Mouse (Mus musculus): ENCODE data around the gene Bpifa6. TPM values are rescaled to one million over a fixed set of nuclear protein-coding genes. Genes with fewer than 3 reads are reported as not detected.
A peak's percentile ranks its signal among the peaks of the same experiment; 100 is the strongest.

Gene Bpifa6
- not detected in 2 replicates for polyA plus RNA-seq (2015; fragmentation: Nextera tagmentation; extraction: Ambion mirVana)

DNA sequence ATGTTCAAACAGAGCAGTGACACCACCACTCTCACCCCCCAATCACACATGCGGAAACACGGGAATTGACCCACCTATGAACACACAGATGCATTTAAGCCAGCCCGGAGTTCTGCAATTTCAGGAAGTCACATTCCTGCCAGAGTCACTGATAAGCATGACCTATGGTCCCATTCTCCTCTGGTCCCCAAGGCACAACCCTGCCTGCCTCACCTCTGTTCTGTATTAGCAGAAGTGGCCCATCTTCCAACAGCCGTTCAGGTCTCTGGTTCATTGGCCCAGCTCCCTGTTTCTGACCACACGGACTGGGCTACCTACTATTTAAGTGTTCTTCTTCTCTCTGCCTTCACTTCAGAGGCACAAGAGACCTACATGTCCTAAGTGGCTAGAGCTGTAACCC, at the start of gene Bpifa6:
Gene Bpifa6, plus strand, starts transcription at position 364 of the 400 bp plus-strand sequence.
- 92% methylated on average over 5 of the region's 5 CpGs for whole genome bisulfite sequencing
- Histone ChIP-seq H3K27ac (ENCODE audit: low read length) (no peak within 1 kb of the TSS), H3K36me3 (ENCODE audit: control insufficient read depth, insufficient read depth, low read length) (no peaks in the 10 kb centered on the region), H3K9ac (ENCODE audit: low read depth, low read length) (no peak within 1 kb of the TSS), H3K4me1 (ENCODE audit: control insufficient read depth, insufficient read depth, low read length) (no peaks in the 10 kb centered on the region), H3K4me2 (ENCODE audit: low read length) (no peak within 1 kb of the TSS), H3K4me3 (ENCODE audit: low read depth, low read length) (no peak within 1 kb of the TSS), H3K9me3 (replicated peaks; ENCODE audit: control insufficient read depth, low read length, poor library complexity, severe bottlenecking) (no peaks in the 10 kb centered on the region), H3K27me3 (ENCODE audit: control insufficient read depth, insufficient read depth, low read depth, low read length) (no peaks in the 10 kb centered on the region)
- ATAC-seq: no peak

GRCm38 (mm10) chr2:153929871-153930413, 44.8 kb upstream of the Bpifa6 start:
- Histone ChIP-seq H3K4me3 (ENCODE audit: low read depth, low read length) (no peak overlapping the region), H3K9ac (ENCODE audit: low read depth, low read length) (no peak overlapping the region), H3K27me3 (ENCODE audit: control insufficient read depth, insufficient read depth, low read depth, low read length) (no peaks in the 10 kb centered on the region), H3K4me2 (ENCODE audit: low read length) (no peak overlapping the region), H3K4me1 (ENCODE audit: control insufficient read depth, insufficient read depth, low read length) (no peaks in the 10 kb centered on the region; the same call in 1 of the 2 replicates), H3K36me3 (ENCODE audit: control insufficient read depth, insufficient read depth, low read length) (no peaks in the 10 kb centered on the region), H3K27ac (ENCODE audit: low read length) (no peak overlapping the region), H3K9me3 (replicated peaks; ENCODE audit: control insufficient read depth, low read length, poor library complexity, severe bottlenecking) (no peaks in the 10 kb centered on the region)
- no peak for ATAC-seq
- 48% methylated on average over 3 of the region's 3 CpGs for WGBS

GRCm38 (mm10) chr2:153931125-153931524, 43.6 kb upstream of the Bpifa6 start:
- 42% methylated on average over 6 of the region's 6 CpGs for WGBS
- no peaks in the 10 kb centered on the region for H3K27me3 ChIP-seq (ENCODE audit: control insufficient read depth, insufficient read depth, low read depth, low read length)
- H3K9ac ChIP-seq (ENCODE audit: low read depth, low read length): no peak overlapping the region
- H3K4me2 ChIP-seq (ENCODE audit: low read length): no peak overlapping the region
- no peak overlapping the region for H3K27ac ChIP-seq (ENCODE audit: low read length)
- peak; percentile 82 for ATAC-seq
- H3K4me1 ChIP-seq (ENCODE audit: control insufficient read depth, insufficient read depth, low read length): no peaks in the 10 kb centered on the region; the same call in 1 of the 2 replicates
- no peak overlapping the region for H3K4me3 ChIP-seq (ENCODE audit: low read depth, low read length)
- H3K9me3 ChIP-seq (replicated peaks; ENCODE audit: control insufficient read depth, low read length, poor library complexity, severe bottlenecking): no peaks in the 10 kb centered on the region
- no peaks in the 10 kb centered on the region for H3K36me3 ChIP-seq (ENCODE audit: control insufficient read depth, insufficient read depth, low read length)

GRCm38 (mm10) chr2:153933311-153933710, 41.4 kb upstream of the Bpifa6 start:
- WGBS: 60% methylated on average over 6 of the region's 6 CpGs
- no peaks in the 10 kb centered on the region for H3K9me3 ChIP-seq (replicated peaks; ENCODE audit: control insufficient read depth, low read length, poor library complexity, severe bottlenecking)
- no peak overlapping the region for H3K4me3 ChIP-seq (ENCODE audit: low read depth, low read length)
- no peak overlapping the region for H3K4me2 ChIP-seq (ENCODE audit: low read length)
- no peak overlapping the region for H3K27ac ChIP-seq (ENCODE audit: low read length)
- no peaks in the 10 kb centered on the region for H3K27me3 ChIP-seq (ENCODE audit: control insufficient read depth, insufficient read depth, low read depth, low read length)
- no peaks in the 10 kb centered on the region for H3K36me3 ChIP-seq (ENCODE audit: control insufficient read depth, insufficient read depth, low read length)
- no peak overlapping the region for H3K9ac ChIP-seq (ENCODE audit: low read depth, low read length)
- no peak for ATAC-seq
- no peaks in the 10 kb centered on the region; the same call in 1 of the 2 replicates for H3K4me1 ChIP-seq (ENCODE audit: control insufficient read depth, insufficient read depth, low read length)

GRCm38 (mm10) chr2:153935348-153935747, 39.4 kb upstream of the Bpifa6 start:
- H3K36me3 ChIP-seq (ENCODE audit: control insufficient read depth, insufficient read depth, low read length): no peaks in the 10 kb centered on the region
- H3K4me3 ChIP-seq (ENCODE audit: low read depth, low read length): no peak overlapping the region
- no peaks in the 10 kb centered on the region for H3K27me3 ChIP-seq (ENCODE audit: control insufficient read depth, insufficient read depth, low read depth, low read length)
- no peak for ATAC-seq
- no peaks in the 10 kb centered on the region for H3K9me3 ChIP-seq (replicated peaks; ENCODE audit: control insufficient read depth, low read length, poor library complexity, severe bottlenecking)
- H3K27ac ChIP-seq (ENCODE audit: low read length): no peak overlapping the region
- WGBS: 90% methylated on average over 6 of the region's 6 CpGs
- H3K4me1 ChIP-seq (ENCODE audit: control insufficient read depth, insufficient read depth, low read length): no peaks in the 10 kb centered on the region; the same call in 1 of the 2 replicates
- H3K9ac ChIP-seq (ENCODE audit: low read depth, low read length): no peak overlapping the region
- no peak overlapping the region for H3K4me2 ChIP-seq (ENCODE audit: low read length)

DNA sequence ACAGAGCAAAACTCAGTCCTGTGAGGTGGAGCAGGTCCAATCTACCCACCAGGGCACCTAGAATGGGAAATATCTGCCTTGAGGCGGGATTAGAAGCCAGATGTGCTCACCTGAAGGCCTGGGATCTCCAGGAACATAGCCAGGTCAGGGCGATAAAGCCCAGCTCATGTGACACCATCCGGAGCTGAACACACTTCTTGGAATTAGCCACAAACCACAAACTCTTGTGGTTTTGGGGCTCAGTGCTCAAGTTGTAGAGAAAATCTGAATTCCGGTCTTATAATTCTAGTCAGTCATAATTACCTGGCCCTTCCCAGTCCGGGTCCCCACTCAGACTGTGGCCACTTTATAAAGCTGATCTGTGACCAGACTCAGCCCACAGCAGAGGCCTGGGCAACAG, 36.9 kb upstream of the Bpifa6 start, which contains the start of gene Bpifb4:
Gene Bpifb4, plus strand, starts transcription at position 370 of the 400 bp plus-strand sequence.
- no peak within 1 kb of the TSS for H3K4me3 ChIP-seq (ENCODE audit: low read depth, low read length)
- no peaks in the 10 kb centered on the region for H3K4me1 ChIP-seq (ENCODE audit: control insufficient read depth, insufficient read depth, low read length)
- H3K27ac ChIP-seq (ENCODE audit: low read length): no peak within 1 kb of the TSS
- no peak within 1 kb of the TSS for H3K9ac ChIP-seq (ENCODE audit: low read depth, low read length)
- no peak within 1 kb of the TSS for H3K4me2 ChIP-seq (ENCODE audit: low read length)
- no peaks in the 10 kb centered on the region for H3K36me3 ChIP-seq (ENCODE audit: control insufficient read depth, insufficient read depth, low read length)
- no peaks in the 10 kb centered on the region for H3K27me3 ChIP-seq (ENCODE audit: control insufficient read depth, insufficient read depth, low read depth, low read length)
- WGBS: 89% methylated on average over 5 of the region's 5 CpGs
- no peak for ATAC-seq
- no peaks in the 10 kb centered on the region for H3K9me3 ChIP-seq (replicated peaks; ENCODE audit: control insufficient read depth, low read length, poor library complexity, severe bottlenecking)

DNA sequence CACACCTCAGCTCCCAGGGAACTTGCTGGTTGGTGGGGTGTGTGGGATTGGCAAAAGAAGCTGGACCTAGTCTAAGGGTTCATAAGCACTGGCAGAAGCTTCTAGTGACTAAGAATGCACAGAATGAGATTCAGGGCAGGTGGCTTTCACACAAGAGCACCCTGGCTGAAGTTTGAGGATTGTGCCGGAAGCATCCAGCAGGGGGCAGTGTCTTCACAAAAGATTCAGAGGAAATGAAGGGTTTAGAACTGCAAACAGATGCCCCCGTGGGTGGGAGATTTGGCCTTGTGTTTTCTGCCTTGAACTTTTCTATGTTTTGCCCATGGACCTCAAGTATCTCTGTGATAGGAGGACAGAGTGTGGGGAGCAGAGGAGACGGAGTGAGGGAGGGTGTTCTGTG, 31.2 kb upstream of the Bpifa6 start:
- WGBS: 38% methylated on average over 3 of the region's 3 CpGs
- Histone ChIP-seq H3K4me1 (ENCODE audit: control insufficient read depth, insufficient read depth, low read length) (no peaks in the 10 kb centered on the region), H3K9ac (ENCODE audit: low read depth, low read length) (no peak overlapping the region), H3K4me3 (ENCODE audit: low read depth, low read length) (no peak overlapping the region), H3K36me3 (ENCODE audit: control insufficient read depth, insufficient read depth, low read length) (no peaks in the 10 kb centered on the region), H3K9me3 (replicated peaks; ENCODE audit: control insufficient read depth, low read length, poor library complexity, severe bottlenecking) (no peaks in the 10 kb centered on the region), H3K27me3 (ENCODE audit: control insufficient read depth, insufficient read depth, low read depth, low read length) (no peaks in the 10 kb centered on the region), H3K27ac (ENCODE audit: low read length) (no peak overlapping the region), H3K4me2 (ENCODE audit: low read length) (no peak overlapping the region)
- no peak for ATAC-seq

GRCm38 (mm10) chr2:153944567-153944966, 30.2 kb upstream of the Bpifa6 start:
- Histone ChIP-seq H3K4me1 (ENCODE audit: control insufficient read depth, insufficient read depth, low read length) (no peaks in the 10 kb centered on the region), H3K9ac (ENCODE audit: low read depth, low read length) (no peak overlapping the region), H3K4me3 (ENCODE audit: low read depth, low read length) (no peak overlapping the region), H3K36me3 (ENCODE audit: control insufficient read depth, insufficient read depth, low read length) (no peaks in the 10 kb centered on the region), H3K27me3 (ENCODE audit: control insufficient read depth, insufficient read depth, low read depth, low read length) (no peaks in the 10 kb centered on the region), H3K9me3 (replicated peaks; ENCODE audit: control insufficient read depth, low read length, poor library complexity, severe bottlenecking) (no peaks in the 10 kb centered on the region), H3K4me2 (ENCODE audit: low read length) (no peak overlapping the region), H3K27ac (ENCODE audit: low read length) (no peak overlapping the region)
- 89% methylated on average over 8 of the region's 8 CpGs for WGBS
- no peak for ATAC-seq

DNA sequence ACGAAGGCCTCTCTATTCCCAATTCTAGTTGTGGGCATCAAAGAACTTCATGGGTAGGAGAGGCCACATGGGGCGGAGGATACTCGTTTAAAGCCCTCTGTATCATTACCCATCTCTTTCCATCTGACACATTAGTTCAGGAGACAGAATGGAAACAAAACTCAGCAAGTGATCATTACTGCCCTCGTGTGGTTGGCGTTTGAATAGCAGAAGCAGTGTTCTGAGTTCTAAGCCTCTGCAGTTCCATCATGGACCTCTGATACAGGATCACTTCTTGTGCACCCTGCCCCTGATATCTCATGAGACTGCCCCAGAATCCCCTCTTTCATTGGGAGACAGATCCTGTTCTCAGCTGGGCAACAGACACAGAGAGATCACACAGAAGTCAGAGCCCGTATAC, 21.8 kb upstream of the Bpifa6 start:
- no peak for ATAC-seq
- Histone ChIP-seq H3K4me1 (ENCODE audit: control insufficient read depth, insufficient read depth, low read length) (no peaks in the 10 kb centered on the region), H3K36me3 (ENCODE audit: control insufficient read depth, insufficient read depth, low read length) (no peaks in the 10 kb centered on the region), H3K4me3 (ENCODE audit: low read depth, low read length) (no peak overlapping the region), H3K4me2 (ENCODE audit: low read length) (no peak overlapping the region), H3K9ac (ENCODE audit: low read depth, low read length) (no peak overlapping the region), H3K9me3 (replicated peaks; ENCODE audit: control insufficient read depth, low read length, poor library complexity, severe bottlenecking) (no peaks in the 10 kb centered on the region), H3K27ac (ENCODE audit: low read length) (no peak overlapping the region), H3K27me3 (ENCODE audit: control insufficient read depth, insufficient read depth, low read depth, low read length) (no peaks in the 10 kb centered on the region)
- 31% methylated on average over 6 of the region's 6 CpGs for WGBS

Data from midbrain, embryonic 16.5 days (tissue).